Mouse (Mus musculus) kidney, postnatal 25 days (tissue): ENCODE results near the gene Ccdc184.

Experiments
- DNase-seq, 2 experiments: peaks; one replicate each; pipeline ENCODE4 v3.0.0; 2021; ENCODE audit warnings: mixed read lengths in 2 of 2

The Ccdc184 gene

GRCm38 (mm10) chr15:98166963-98167644, at the start of gene Ccdc184:
Ccdc184 (plus strand) TSS chr15:98167158.
- no peak for DNase-seq

DNA sequence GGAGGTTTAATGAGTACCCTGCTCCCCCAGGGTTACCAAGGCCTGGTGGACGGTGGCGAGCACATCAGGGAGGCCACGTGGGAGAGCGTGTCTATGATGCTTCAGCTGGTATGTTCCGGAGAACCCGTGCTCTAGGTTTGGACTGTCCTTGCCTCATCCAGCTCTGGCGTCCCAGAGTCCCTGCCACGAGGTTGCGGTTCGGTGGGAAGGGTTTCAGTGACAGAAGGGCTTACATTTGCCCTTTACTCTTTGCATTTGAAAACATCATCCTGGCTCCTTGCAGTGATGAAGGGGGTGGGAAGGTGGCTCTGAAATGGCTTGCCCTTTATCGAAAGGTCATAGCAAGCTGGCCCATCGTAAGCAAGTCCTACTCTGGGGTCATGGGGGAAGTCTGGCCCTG, 47.6 kb upstream of the Ccdc184 start:
- no peak for DNase-seq

GRCm38 (mm10) chr15:98120831-98121230, 46.1 kb upstream of the Ccdc184 start:
- no peak for DNase-seq

- DNase-seq: no peak
Observed at GRCm38 (mm10) chr15:98131001-98131400, 36.0 kb upstream of the Ccdc184 start.

GRCm38 (mm10) chr15:98131451-98131850, 35.5 kb upstream of the Ccdc184 start:
- no peak for DNase-seq

GRCm38 (mm10) chr15:98131942-98132655, 34.9 kb upstream of the Ccdc184 start:
- no peak for DNase-seq

DNA sequence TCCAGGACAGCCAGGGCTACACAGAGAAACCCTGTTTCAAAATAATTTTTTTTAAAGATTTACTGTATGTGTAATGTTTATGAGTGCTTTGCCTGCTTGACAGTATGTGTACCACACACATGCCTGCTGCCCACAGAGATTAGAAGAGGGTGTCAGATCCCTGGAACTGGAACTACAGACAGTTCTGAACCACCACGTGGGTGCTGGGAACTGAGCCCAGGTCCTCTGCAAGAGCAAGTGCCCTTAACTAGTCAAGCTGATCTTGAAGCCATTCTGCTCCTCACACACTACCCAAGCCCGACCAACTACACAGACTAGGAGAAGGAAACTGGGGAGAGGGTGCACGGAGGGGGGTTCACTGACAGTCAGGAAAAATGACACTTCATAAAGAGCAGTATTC, 33.5 kb upstream of the Ccdc184 start:
- DNase-seq: no peak

GRCm38 (mm10) chr15:98134034-98134433, 32.9 kb upstream of the Ccdc184 start:
- no peak for DNase-seq

- no peak for DNase-seq
Observed at GRCm38 (mm10) chr15:98134666-98135065, 32.3 kb upstream of the Ccdc184 start.

DNA sequence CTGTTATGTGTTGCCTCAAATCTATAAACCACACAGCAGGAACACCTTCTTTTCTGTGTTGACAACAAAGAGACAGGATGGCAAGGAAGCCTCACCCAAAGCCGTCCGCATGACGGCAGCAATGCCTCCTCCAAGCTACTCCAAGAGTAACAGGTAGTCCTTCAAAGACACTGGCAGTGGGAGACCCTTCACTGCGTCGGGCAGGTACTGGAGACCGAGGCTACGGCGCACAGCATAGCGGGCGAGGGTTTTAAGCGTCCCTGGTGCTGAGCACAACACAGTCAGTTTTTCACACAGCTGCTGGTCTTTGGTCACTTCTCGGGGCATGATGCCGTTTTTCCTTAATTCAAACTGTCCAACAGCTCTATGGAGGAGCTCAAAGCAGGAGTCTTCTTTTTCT, 31.3 kb upstream of the Ccdc184 start:
- DNase-seq: no peak

DNA sequence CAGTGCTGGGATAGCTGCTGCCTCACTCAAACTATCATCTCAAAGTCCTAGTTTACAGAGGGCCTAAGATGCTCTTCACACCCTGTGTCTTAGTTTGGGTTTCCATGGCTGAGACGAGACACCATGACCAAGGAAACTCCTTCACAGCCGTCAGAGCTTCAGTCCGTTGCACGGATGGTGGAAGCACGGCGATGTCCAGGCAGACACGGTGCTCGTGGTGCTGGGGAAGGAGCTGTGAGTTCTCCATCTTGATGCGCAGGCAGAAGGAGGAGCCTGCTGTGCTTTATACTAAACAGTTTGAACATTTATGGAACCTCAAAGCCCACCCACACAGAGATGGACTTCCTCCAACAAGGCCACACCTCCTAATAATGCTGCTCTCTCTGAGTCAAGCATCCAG, 30.1 kb upstream of the Ccdc184 start:
- DNase-seq: no peak

GRCm38 (mm10) chr15:98139763-98140162, 27.2 kb upstream of the Ccdc184 start:
- no peak for DNase-seq

GRCm38 (mm10) chr15:98140809-98141208, 26.1 kb upstream of the Ccdc184 start:
- no peak for DNase-seq

GRCm38 (mm10) chr15:98142515-98142914, 24.4 kb upstream of the Ccdc184 start:
- no peak for DNase-seq

- DNase-seq: peak; percentile 33 to 59
Observed at GRCm38 (mm10) chr15:98144861-98145507, 22.0 kb upstream of the Ccdc184 start.

GRCm38 (mm10) chr15:98145559-98146181, 21.3 kb upstream of the Ccdc184 start:
- DNase-seq: peak; percentile 95 to 97

GRCm38 (mm10) chr15:98148356-98148755, 18.6 kb upstream of the Ccdc184 start:
- no peak for DNase-seq

- DNase-seq: no peak
Observed at GRCm38 (mm10) chr15:98149166-98149602, 17.8 kb upstream of the Ccdc184 start.

DNA sequence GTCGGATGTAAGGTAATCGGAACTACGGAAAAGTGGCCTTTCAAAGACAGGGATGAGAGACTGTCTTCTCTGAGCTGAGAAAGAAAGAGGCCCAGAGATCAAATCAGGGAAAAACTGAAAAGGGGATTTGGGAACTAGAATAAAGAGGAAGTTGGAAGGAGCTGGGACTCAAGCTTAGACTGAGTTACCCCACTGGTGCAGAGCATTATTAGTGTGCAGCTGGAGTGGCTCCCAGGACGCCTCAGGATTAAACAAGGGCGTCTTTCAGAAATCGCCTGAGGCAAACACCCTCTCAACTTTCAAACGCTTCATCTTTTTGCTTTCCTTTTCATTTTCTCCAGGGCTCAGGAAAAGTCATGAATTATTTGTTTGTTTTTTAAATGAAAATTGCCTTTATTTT, 14.0 kb upstream of the Ccdc184 start:
- no peak for DNase-seq

DNA sequence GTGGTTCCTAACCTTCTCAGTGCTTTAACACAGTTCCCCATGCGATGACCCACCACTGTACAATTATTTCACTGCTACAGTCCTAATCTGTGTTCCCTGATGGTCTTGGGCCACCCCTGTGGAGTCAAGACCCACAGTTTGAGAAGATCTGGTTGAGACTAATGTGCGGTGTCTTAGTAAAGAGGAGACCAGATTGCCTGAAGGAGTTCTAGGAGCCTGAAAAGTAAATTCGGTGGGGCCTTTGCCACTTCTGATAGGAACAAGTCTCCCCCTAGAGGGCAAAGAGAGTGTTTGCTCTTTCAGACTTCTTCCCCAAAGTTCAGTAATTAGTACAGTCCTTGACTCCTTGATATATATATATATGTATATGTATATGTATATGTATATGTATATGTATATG, 13.3 kb upstream of the Ccdc184 start:
- peak; percentile 6 to 29 for DNase-seq

GRCm38 (mm10) chr15:98154146-98154545, 12.8 kb upstream of the Ccdc184 start:
- DNase-seq: no peak

DNA sequence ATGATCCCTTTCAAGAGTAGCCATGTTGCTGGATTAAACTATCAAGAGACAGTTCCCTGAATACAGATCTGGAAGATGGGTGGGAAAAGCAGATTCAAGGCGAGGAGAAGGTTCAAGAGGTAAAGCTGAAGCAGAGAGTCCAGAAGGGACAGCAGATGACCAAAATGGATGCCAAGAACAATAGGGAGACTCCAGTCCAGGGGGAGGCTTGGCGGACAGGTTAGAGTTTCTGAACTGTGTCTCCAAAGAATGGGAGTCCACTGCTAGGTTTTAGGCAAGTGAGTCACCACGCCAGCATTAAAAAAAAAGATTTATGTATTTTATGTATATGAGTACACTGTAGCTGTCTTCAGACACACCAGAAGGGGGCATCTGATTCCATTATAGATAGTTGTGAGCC, 12.3 kb upstream of the Ccdc184 start:
- DNase-seq: no peak

DNA sequence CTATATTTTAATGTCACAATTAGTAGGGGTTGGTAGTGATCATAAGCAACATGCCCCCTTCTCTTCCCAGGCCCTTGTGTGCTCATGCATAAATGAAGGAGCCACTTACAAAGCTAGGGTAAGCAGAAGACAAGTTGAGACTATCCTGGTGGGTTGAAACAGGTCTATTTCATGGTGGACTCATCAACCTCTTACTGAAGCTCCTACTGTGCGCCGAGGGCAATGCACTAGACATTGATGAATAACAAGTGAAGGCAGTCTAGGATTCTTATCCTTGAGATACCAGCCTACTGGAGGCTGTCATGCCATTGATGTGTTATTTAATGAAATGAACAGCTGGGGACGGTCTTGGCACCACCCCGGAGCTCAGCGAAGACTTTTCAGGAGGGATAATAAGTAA, 11.7 kb upstream of the Ccdc184 start:
- no peak for DNase-seq

DNA sequence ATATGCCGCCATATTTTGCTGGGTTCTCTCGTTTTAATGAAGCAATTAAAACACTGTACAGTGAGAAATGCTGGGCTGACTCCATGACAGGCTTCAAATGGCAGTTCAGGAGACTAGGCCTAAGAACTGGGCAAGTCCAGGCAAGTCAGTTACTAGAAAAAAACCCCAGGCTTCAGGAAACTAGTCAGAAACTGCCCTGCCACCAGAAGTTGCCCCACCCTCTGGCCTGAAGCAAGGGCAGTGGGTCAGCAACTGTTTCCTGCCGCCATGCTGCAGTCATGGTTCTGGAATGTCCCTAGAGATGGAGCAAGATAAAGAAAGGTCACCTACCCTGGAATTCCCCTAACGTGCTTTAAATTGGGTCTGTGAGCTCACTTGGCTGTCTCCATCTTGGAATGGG, 11.0 kb upstream of the Ccdc184 start:
- no peak for DNase-seq
